Mouse (Mus musculus) kidney, adult 18-20 months (tissue): ENCODE data around the gene Ttc28.
A peak's percentile ranks its signal among the peaks of the same experiment; 100 is the strongest.

Source experiments
- DNase-seq: peaks from one replicate; pipeline ENCODE4 v3.0.0; 2021

Ttc28 gene

GRCm38 (mm10) chr5:111101383-111101932 lies 221.9 kb downstream of the Ttc28 start:
- no peak for DNase-seq

GRCm38 (mm10) chr5:111104801-111105200 lies 225.2 kb downstream of the Ttc28 start:
- DNase-seq = peak; percentile 73

DNA sequence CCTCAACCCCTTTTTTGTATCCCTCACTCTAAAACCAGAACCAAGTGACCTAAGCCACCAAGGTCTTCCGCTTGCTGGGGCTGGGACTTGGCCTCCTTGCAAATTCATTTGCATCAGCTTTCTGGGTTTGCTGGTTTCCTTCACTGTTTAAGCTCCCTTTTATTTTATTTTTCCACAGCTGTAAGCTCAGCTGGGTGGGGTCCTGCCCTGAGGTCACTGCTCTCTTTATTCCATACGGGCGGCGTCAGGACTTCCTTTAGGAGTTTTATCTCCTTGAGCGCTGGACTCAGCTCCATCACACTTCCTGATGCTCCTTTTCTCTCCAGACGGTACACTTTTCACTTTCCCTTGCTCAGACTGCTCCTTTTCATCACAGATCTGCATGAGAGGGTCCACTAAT lies 231.8 kb downstream of the Ttc28 start:
- DNase-seq = no peak

GRCm38 (mm10) chr5:111113183-111113582 lies 233.6 kb downstream of the Ttc28 start:
- no peak for DNase-seq

- DNase-seq = peak; percentile 58
Observed at GRCm38 (mm10) chr5:111113694-111114375, 234.2 kb downstream of the Ttc28 start.

- DNase-seq = no peak
Observed at GRCm38 (mm10) chr5:111114597-111114996, 235.0 kb downstream of the Ttc28 start.

GRCm38 (mm10) chr5:111115519-111116350 lies 236.1 kb downstream of the Ttc28 start:
- peak; percentile 40 for DNase-seq

GRCm38 (mm10) chr5:111119805-111120204 lies 240.2 kb downstream of the Ttc28 start:
- DNase-seq = no peak

- DNase-seq = no peak
Observed at GRCm38 (mm10) chr5:111120298-111120697, 240.7 kb downstream of the Ttc28 start.

- DNase-seq = no peak
Observed at GRCm38 (mm10) chr5:111120705-111121420, 241.3 kb downstream of the Ttc28 start.

- no peak for DNase-seq
Observed at GRCm38 (mm10) chr5:111122332-111123049, 242.9 kb downstream of the Ttc28 start.

- no peak for DNase-seq
Observed at GRCm38 (mm10) chr5:111123050-111123746, 243.6 kb downstream of the Ttc28 start.

DNA sequence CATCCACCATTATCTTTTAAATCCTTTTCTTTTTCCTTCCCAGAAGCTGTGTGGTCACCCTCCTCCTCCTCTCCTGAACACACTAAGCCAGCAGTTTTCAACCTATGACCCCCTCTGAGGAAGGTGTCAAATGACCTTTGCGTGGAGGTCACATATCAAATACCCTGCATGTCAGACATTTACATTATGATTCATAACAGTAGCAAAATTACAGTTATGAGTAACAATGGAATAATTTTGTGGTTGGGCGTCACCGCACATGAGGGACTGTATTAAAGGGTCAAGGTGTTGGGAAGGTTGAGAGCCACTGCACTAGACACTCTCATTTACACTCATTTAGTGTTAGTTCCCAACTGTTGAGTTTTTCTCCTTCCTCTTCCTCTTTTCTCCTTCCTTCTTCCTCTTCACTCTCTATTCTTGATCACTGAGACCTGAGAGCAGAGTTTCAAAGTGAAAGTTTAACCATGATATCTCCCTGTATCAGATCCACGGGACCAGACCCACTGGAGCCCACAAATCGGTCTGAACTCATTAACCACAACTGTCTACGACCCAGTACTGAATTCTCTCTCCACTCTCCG lies 245.1 kb downstream of the Ttc28 start:
- no peak for DNase-seq

- DNase-seq = peak; percentile 55
Observed at GRCm38 (mm10) chr5:111125746-111126145, 246.1 kb downstream of the Ttc28 start.

- DNase-seq = no peak
Observed at GRCm38 (mm10) chr5:111127786-111128185, 248.2 kb downstream of the Ttc28 start.

- DNase-seq = no peak
Observed at GRCm38 (mm10) chr5:111130121-111130520, 250.5 kb downstream of the Ttc28 start.

- no peak for DNase-seq
Observed at GRCm38 (mm10) chr5:111131561-111131960, 252.0 kb downstream of the Ttc28 start.

DNA sequence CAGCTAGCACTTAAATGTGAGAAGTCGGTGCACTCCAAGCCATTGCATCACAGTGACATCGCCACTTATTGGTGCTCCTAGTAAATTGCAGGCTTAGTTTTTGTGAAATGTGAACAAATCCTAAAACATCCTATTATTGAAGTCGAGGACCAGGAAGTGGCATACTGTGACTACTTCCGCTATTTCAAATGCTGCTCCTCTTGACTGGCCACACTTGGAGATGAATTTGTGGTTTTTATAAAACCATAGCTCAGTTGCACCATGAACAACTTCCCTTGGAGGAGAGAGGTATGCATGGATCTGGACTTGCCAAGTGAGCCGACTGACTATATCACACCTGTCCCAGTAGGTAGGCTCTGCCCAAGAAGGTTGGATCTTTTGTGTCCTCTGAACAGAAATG lies 253.5 kb downstream of the Ttc28 start:
- DNase-seq = no peak

GRCm38 (mm10) chr5:111133754-111134153 lies 254.2 kb downstream of the Ttc28 start:
- no peak for DNase-seq

DNA sequence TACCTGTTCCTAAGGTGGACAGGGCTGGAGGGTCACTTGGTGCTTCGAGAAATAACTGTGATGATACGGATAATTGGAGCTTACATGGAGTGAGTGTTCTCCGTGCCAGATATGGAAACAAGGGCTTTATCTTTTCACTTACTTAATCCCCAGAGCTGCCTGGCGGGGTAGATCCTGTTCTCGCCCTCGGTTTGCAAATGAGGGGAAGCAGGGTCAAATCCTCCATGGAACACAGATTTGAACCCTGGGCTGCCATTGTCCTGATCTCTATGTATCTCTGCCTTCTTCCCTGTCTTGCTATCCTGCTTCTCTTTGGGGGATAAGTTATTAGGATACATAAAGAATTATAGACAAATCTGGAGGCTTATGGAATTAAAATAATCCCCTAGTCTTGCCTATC lies 257.7 kb downstream of the Ttc28 start:
- DNase-seq = no peak

- DNase-seq = no peak
Observed at GRCm38 (mm10) chr5:111137742-111138141, 258.1 kb downstream of the Ttc28 start.
